Mouse (Mus musculus): ENCODE data around the gene Yipf1.

- TF ChIP-seq GATA1 (IDR thresholded peaks at IDR 0.05; ENCODE audit: low read length) (no peak), TAL1 (IDR thresholded peaks at IDR 0.05; ENCODE audit: low read length) (no peak)
Observed at GRCm38 (mm10) chr4:107298071-107298606, 16.0 kb upstream of the Yipf1 start.

Measured in erythroblast, embryonic 14.5 days (primary cell).